Mouse (Mus musculus): ENCODE results near the gene 3110082I17Rik.

The 3110082I17Rik gene

DNA sequence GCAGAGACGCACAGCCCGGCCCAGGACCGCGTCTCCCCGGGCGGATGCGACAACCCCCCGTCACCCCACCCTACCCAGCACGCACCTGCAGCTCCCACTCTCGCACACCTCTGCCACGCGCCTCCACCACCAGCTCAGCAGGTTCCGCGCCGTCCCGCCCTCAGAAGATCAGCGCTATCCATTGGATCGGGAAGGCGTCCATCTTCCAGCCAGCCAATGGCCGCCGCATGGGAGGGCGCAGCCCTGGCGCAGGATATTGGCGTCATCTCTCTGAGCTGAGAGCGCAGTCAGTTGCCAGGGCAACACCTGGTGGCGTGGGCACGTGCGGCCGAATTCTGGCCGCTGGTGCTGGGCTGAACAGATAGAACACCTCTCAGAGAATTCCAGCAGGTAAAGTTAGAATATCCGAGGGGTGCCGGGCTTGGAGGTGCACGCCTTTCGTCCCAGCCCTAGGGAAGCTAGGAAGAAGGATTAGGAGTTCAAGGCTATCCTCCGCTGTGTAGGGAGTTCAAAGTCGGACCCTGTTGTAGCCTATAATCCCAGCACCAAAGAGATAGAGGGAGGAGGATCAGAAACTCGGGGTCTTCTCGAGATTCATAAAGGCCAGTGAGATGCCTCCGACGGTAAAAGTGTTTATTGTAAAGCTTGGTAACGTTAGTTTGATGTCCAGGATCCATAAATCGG, at the start of gene 3110082I17Rik:
Gene 3110082I17Rik (minus strand): TSS at position 144 of the 684 bp plus-strand sequence.
- peak; percentile 88 to 93 for DNase-seq

DNA sequence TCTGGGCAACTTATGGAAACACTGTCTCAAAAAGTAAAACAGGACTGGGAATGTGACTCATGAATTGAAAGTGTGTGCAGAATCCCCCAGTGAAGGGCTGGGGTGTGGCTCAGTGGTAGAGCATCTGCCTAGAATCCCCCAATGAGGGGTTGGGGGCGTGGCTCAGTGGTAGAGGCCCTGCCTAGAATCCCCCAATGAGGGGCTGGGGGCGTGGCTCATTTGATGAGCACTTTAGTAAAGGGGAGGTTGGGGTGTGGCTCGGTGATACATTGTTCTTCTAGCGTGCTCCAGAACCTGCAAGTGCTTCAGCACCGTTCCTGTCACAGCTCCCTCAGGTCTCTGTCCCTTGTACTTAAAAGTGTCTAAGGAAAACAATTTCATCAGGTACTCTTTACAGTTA, 45.9 kb upstream of the 3110082I17Rik start:
- DNase-seq, result no peak

DNA sequence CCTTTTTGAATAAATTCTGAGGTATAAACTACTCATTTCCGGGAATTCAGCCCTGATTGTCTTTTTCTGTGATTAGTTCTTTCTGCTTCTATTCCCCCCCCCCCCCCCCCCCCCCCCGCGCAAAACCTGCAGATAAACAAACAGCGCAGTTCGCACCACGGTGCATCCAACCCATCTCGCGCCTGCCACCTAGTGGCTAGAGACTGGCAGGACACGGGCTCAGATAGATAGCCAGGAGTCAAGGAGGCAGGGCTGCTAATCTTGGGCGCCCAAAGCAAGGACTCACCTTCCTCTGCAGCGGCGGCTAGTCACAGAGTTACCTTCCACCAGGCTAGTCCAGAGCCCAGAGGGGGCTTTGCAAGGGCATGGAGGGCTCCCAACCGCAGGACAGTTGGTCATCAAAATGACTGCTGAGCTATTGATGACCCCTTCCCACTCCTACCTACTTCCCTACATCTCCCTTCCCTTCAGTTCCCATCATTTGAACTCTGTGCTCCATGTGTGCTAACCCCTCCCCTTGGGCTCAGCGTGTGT, 44.8 kb upstream of the 3110082I17Rik start:
- DNase-seq, result peak; percentile 31 to 33

DNA sequence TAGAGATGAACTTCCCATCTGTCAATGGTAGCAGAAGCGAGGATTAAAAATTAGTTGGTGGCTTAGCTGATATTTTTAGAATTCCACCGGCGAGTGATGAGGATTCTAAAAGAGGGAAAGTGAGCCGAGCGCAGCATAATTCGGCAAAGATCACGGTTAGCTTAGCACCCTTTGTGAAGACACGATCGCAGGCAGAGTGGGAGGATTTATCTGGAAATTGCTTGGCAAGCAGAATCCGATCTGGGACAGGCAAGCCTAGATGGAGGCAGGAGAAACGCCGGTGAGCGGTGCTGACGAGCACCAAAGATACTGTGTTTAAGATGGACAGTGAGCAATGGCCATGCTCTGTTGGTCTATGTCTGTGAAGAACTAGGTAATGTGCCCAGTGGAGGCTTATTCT, 42.0 kb upstream of the 3110082I17Rik start:
- no peak for DNase-seq

DNA sequence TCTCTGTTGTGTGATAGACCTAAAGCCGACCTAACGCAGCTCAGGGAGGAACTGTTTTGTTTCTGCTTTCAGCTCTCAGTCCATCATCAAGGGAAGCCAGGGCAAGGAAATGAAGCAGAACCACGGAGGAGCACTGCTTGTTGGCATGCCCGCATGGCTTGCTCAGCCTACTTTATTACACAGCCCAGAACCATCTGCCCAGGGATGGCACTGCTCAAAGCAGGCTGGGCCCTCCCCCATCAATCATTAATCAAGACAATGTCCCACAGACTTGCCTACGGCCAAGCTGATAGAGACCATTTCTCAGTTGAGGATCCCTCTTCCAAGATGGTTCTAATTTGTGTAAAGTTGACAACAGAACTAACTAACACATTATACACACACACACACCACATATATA, 38.5 kb upstream of the 3110082I17Rik start:
- DNase-seq, result no peak

DNA sequence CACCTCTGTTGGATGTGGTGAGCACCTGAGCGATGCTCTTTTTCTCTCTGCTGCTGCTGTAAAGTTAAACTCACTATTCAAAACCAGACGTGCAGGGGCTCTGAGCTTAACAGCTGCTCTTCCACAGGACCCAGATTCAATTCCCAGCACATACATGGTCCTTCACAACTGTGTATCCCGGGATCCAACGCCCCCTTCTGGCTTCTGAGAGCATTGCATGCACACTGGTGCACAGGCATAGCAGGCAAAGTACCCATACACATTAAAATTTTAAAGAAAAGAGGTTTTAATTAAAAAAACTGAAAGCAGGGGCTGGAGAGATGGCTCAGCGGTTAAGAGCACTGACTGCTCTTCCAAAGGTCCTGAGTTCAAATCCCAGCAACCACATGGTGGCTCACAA, 36.6 kb upstream of the 3110082I17Rik start:
- no peak for DNase-seq

DNA sequence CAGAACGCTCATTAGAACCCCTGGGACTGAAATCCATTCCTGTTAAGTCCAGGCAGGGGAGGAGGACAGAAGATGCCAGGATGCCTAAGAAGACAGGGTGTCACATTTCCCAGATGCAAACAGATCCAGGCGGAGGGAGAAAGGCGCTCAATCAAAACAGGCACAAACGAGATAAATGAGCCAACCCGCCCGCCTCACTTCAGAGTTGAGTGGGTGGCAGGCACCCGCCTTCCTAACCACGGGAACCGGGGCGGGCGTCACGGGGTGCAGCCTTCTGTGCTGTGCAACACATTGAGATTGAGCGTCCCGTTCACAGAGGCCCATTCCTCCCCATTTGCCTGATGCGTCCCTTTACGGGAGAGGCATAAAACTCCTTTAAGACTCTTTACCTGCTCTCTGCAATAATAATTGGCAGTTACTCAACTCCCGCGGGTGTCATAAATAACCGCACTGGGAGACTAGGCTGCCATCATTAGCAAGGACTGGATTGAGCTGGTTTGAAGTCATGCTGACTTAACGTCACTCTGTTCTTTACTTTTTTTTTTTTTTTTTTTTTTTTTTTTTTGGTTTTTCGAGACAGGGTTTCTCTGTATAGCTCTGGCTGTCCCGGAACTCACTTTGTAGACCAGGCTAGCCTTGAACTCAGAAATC, 34.8 kb upstream of the 3110082I17Rik start:
- DNase-seq, result no peak

DNA sequence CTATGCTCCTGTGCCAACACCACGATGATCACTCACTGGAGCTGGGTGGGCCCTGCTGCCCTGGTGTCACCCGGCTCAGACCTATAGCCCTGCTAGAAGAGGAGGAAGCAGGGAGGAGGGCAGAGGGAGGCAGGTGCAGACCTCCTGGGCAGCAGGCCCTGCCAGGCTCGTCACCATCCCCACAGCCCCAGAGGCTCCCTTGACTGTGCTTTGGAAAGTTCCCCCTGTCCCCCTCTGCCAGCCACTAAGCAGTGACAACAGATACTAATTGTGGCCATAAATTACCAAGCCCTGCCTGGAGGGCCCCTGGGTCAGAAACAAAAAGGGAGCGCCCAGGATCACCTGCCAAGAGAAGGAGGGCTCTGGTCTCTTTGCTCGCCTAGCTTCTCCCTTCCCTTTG, 33.4 kb upstream of the 3110082I17Rik start:
- DNase-seq, result no peak

DNA sequence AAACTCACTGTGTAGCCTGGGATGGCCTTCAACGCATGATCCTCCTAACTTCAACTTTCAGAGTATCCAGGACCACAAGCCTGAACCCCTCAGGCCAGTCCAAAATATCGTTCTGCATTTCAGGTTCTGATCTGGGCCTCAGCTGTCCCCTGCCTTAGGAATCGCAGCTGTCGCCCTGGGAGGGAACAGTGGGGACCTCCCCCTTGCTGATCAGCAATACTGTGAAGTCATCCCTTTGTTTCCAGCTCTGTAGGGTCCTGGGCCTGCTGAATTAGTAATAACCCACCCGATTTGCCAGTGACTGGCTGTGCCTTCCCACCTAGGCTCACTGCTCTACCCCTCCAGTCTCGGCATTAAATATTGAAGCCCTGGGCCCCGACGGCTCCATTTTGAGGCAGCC, 31.0 kb upstream of the 3110082I17Rik start:
- DNase-seq, result no peak

DNA sequence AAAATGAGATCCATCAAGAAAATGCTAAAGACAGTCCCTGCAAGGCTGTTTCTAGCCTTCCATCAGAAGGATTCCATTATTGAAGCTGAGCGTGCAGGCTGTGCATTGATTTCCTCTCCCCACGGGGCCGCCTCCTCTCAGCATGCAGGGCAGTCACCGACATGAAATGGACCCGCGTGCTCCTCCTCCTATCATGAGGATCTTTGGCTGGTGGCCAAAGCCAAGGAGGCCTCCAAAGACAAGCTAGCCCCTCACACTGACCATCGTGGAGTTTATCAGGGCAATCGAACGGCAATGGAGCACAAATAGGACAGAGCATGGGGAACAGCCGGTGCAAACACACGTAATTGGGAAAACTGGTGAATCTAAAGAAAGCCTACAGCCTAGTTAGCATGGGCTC, 29.8 kb upstream of the 3110082I17Rik start:
- DNase-seq, result no peak

DNA sequence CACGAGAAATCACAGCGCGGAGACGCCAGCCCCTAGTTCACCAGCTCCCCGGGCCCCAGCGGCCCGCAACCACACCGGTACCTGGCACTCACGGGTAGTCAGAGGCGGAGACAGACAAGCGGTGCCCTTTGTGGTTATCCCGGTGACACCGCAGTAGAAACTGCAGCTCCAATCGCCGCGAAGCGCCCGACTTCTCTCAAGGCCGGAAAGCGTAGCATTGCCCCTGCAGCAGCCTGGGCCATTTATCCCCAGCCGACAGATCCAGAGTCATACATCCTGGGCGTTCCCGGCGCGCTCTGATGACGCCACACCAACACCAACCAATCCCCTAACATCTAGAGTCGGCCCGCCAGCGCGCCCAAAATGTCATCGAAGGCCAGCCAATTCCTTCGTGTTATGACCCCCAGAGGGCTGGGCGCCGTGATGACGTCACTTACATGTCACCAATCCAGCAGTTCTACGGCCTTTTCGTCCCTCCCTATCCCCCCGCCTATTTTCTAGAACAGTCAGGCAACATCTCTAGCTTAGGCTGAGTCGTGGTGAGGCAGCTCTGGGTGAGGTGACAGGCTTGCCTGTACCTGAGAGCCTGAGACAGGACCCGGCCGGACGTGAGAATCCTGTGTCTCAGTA, 24.0 kb upstream of the 3110082I17Rik start, which contains the start of gene Zfand2a:
Gene Zfand2a (minus strand): TSS at position 365 of the 630 bp plus-strand sequence.
- DNase-seq, result peak; percentile 98 to 99

DNA sequence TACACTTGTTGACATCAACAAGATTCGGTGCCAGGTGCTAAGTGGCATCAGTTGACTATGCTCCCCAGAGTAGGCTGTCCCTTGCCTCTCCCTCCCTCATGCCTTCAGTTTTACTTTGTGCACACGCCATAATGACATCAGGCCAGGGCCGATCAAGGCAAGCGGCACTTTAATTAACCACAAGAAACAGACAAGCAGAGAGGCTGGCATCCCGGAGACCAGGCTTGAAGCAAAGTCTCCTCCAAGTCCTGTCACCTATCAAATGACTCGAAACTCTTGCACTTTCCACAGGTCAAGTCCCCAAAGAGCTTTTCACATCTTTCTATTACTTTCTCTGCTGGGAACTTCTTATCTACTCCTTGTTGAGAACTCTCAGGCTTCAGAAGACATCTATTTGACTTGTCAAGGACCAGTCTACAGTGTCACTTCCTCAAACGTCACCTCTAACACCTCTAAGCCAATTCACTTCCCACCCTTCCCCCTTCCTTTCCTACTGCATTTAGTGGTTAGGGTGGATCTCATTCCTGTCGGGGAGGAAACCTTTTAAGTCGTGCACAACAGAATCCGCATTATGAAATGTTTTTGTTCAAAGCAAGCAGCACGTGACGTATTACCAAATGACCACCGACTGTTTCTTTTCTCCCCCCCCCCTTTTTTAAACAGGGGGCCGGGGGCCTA, 23.0 kb upstream of the 3110082I17Rik start:
- no peak for DNase-seq

DNA sequence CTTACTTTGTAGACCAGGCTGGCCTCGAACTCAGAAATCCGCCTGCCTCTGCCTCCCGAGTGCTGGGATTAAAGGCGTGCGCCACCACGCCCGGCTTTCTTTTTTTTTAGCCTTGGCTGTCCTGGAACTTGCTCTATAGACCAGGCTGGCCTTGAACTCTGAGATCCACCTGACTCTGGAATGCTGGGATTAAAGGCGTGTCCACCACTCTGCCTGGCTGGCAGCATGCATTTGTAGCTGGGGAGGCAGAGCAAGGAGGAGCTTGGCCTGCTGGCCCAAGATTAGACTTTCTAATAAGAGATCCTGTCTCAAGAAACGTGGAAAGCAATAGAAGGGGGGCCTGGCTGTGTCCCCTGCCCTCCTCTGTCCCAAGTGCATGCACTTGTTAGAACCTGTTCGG, 20.1 kb upstream of the 3110082I17Rik start:
- DNase-seq, result no peak

DNA sequence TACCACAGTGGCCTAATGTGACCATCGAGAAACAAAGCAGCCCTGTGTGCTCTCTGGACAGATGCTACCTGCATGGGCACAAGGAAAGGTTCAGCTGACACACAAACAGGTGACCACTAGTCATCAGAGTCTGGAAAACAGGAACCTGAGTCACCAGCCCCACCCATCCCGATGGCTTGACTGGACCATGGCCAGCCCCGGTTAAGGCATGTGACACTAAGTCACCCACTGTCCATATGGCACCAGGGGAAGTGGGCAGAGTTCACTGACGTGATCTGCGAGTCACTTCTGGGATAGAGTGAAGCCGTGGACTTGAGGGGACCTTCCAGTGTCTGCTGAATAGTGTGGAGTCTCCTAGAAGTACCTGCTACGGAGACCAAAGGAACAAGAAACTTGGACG, 18.8 kb upstream of the 3110082I17Rik start:
- no peak for DNase-seq

DNA sequence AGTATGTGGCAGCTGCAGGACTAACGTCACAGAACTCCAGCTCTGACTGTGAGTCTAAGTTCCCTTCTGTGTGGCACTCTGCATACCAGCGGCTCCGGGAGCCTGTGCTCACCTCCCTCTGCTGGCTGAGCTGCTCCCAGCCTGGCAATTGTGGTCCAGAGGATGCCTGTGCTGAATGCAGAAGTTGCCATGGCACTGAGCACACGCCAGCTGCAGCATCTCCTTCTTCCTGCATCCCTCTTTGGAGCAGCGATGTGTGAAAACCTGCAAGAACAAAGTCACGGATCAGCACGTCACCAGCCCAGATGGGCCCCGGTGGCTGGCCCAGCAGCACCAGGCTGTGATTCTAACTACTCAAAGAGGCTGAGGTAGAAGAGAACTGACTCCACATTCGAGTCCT, 14.4 kb upstream of the 3110082I17Rik start:
- DNase-seq, result no peak

DNA sequence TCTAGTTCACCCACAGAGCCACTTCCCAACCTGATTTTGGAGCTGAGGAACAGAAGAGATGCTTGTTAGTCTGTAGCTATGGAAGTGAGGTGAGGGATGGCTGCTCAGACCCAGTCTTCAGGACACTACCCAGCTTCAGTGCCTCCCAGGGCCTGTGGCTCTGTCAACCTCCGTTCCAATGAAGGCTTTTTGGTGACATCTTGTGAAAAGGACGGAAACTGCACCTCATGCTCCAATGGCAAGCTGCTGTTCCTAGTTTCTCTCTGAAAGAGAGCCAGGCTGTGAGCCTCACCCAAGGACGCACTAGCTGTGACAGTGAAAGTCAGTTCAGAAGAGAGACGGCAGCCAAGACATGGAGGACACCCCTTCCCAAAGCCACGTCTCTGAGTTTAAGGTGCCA, 7.7 kb upstream of the 3110082I17Rik start:
- no peak for DNase-seq

DNA sequence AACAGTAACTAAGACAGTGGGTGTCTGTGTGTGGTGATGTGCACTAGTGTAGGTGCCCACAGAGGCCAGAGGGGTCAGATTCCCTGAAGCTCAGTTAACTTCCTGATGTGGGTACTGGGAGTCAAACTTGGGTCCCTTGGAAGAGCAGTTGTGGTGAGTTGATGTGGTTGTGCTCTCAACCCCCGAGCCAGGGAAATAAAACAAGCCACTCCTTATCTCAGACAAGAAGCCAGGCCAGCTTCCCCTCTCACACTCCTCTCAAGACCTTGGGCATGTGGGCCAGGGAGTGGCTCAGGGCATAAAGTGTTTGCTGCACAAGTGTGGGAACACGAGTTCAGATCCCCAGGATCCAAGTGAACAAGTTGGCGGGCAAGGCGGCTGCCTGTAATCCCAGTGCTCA, 6.5 kb upstream of the 3110082I17Rik start:
- DNase-seq, result no peak

DNA sequence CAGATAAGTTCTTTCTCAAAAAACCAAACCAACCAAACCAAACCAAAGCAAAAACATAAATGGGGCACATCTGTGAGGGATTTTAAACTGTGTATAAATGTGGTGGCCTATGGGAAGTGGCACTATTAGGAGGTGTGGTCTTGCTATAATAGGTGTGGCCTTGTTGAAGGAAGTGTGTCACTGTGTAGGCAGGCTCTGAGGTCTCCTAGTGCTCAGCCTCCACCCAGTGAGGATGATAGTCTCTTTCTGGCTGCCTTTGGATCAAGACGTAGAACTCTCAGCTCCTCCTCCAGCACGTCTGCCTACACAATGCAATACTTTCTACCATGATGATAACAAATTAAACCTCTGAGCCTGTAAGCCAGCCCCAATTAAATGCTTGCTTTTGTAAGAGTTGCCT, 6.0 kb upstream of the 3110082I17Rik start:
- no peak for DNase-seq

DNA sequence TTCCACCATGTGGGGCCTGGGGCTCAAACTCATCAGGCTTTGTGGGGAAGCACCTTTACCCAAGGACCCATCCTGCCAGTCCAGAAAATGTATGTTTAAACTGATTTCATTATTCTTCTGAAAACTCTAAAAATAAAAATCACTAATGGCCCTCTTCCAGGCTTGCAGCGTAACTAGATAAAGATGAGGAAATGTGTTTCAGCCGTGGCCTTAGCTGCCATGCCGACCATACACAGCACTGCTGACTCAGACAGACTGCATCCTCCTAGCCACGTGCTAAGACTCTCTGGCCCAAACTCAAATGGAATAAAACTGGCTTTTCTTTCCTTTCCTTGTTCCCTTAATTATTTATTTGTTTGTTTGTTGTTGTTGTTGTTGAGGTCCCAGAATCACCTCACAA, 4.5 kb upstream of the 3110082I17Rik start:
- no peak for DNase-seq

DNA sequence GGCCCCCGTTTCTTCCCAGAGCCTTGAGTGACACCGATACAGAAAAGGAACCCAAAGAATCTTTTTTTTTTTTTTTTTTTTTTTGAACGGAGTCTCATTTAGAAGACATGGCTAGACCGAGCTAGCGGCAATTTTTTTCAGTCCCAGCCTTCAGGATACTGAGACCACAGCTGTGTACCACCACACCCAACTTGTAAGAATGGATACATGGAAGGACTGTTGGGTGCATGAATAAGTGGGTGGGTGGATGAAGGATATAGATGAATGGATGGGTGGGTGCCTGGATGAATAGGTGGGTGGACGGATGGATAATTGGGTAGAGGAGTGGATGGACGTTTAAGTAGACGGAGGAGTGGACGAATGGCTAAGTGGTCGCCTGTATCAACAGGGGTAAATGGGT, 389 bp downstream of the 3110082I17Rik start:
- DNase-seq, result no peak

DNA sequence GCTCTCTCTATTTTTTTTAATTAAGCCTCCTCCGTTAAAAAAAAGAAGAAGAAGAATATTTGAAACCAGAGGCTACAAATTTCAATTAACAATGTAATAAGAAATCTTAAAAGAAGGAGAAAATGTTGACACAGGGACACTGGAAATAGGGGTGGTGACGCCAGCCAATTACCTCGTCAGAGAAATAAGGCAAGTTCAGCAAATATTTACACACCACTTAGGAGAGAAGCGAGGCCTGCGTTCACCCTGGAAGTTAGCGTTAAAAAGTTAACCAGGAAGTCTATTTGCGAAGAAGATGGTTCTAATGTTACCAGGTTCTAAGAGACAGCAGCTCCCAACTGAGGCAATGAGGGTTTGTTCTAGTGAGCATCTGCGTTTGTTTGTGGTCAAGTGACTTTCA, 3.1 kb downstream of the 3110082I17Rik start:
- no peak for DNase-seq

DNA sequence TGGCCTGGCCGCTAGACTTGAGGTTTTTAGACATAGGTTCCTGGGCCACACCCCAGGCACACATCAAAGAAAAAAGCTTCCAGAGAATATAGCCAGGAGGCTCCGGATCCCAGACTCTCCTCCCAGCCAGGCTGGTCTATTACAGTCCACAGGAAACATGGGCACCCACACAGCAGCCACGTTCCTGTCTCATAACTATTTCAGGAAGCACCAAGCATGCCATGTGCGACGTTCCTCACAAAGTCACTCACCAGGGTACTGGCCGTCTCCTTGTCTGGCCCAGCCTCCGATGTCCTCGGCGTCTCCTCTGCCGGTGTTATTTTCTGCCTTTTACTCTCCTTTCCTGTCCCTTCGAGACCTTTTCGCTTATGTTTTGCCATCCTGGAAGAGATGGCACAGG, 5.2 kb downstream of the 3110082I17Rik start:
- DNase-seq, result no peak

DNA sequence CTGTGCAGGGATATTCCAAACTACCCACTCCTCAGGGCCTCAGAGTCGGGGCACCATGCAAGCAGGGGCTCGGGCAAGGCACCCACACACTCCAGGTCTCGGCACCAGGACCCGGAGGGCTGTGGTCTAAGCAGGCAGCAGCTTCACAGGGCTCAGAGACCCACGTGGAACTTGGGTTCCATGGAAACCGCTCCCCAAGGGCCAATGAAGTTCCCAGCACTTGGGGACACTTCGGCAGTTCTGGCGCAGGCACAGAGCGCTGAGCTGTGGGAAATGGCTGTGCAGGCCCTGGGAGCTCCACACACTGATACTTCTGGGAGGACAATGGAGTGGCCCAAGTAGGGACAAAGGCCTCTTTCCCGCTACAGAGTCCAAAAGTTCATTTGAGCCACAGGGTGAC, 7.3 kb downstream of the 3110082I17Rik start:
- no peak for DNase-seq

All from thymus, adult 18-20 months (tissue).